Mouse (Mus musculus) frontal cortex, postnatal 14 days (tissue): Measurements from ENCODE around the gene Btbd3.

Experiments
- DNase-seq, 2 experiments: peaks; one replicate each; pipeline ENCODE4 v3.0.0; 2022; ENCODE audit warnings: low spot score in 2 of 2

Gene Btbd3

GRCm38 (mm10) chr2:138384762-138385161 lies 128.4 kb downstream of the Btbd3 start:
- no peak for DNase-seq

- no peak for DNase-seq
These were observed 132.2 kb downstream of the Btbd3 start for GRCm38 (mm10) chr2:138388591-138388990.

GRCm38 (mm10) chr2:138403046-138403445 lies 146.7 kb downstream of the Btbd3 start:
- DNase-seq = no peak

- peak in 1 of 2 experiments; percentile 6 for DNase-seq
These were observed 149.6 kb downstream of the Btbd3 start for GRCm38 (mm10) chr2:138405753-138406528.

- no peak for DNase-seq
These were observed 150.3 kb downstream of the Btbd3 start for GRCm38 (mm10) chr2:138406703-138407102.

GRCm38 (mm10) chr2:138412537-138412936 lies 156.2 kb downstream of the Btbd3 start:
- DNase-seq = no peak

GRCm38 (mm10) chr2:138422321-138422720 lies 166.0 kb downstream of the Btbd3 start:
- DNase-seq = no peak

GRCm38 (mm10) chr2:138431991-138432390 lies 175.6 kb downstream of the Btbd3 start:
- DNase-seq = no peak

GRCm38 (mm10) chr2:138446466-138446865 lies 190.1 kb downstream of the Btbd3 start:
- no peak for DNase-seq

GRCm38 (mm10) chr2:138446943-138447342 lies 190.6 kb downstream of the Btbd3 start:
- DNase-seq = no peak

- no peak for DNase-seq
These were observed 191.3 kb downstream of the Btbd3 start for GRCm38 (mm10) chr2:138447681-138448080.

- DNase-seq = no peak
These were observed 211.7 kb downstream of the Btbd3 start for GRCm38 (mm10) chr2:138468046-138468572.

- DNase-seq = no peak
These were observed 217.0 kb downstream of the Btbd3 start for GRCm38 (mm10) chr2:138473407-138473806.

GRCm38 (mm10) chr2:138476486-138476885 lies 220.1 kb downstream of the Btbd3 start:
- DNase-seq = peak; percentile 25 to 58

GRCm38 (mm10) chr2:138477278-138477677 lies 220.9 kb downstream of the Btbd3 start:
- DNase-seq = no peak

- no peak for DNase-seq
These were observed 226.2 kb downstream of the Btbd3 start for GRCm38 (mm10) chr2:138482541-138482940.

- no peak for DNase-seq
These were observed 228.5 kb downstream of the Btbd3 start for GRCm38 (mm10) chr2:138484871-138485270.

- no peak for DNase-seq
These were observed 234.5 kb downstream of the Btbd3 start for GRCm38 (mm10) chr2:138490688-138491405.

GRCm38 (mm10) chr2:138492176-138492575 lies 235.8 kb downstream of the Btbd3 start:
- DNase-seq = no peak

- no peak for DNase-seq
These were observed 247.6 kb downstream of the Btbd3 start for GRCm38 (mm10) chr2:138503866-138504380.

- DNase-seq = no peak
These were observed 259.2 kb downstream of the Btbd3 start for GRCm38 (mm10) chr2:138515531-138515930.

- no peak for DNase-seq
These were observed 272.1 kb downstream of the Btbd3 start for GRCm38 (mm10) chr2:138528461-138528860.
